Mouse (Mus musculus): Measurements from ENCODE around the gene Lyzl6.

Gene Lyzl6

GRCm38 (mm10) chr11:103643211-103643610 is 4.5 kb upstream of the Lyzl6 start:
- DNase-seq, result peak; percentile 78

- peak; percentile 80 for DNase-seq
These were observed 787 bp upstream of the Lyzl6 start for GRCm38 (mm10) chr11:103639407-103639946.

DNA sequence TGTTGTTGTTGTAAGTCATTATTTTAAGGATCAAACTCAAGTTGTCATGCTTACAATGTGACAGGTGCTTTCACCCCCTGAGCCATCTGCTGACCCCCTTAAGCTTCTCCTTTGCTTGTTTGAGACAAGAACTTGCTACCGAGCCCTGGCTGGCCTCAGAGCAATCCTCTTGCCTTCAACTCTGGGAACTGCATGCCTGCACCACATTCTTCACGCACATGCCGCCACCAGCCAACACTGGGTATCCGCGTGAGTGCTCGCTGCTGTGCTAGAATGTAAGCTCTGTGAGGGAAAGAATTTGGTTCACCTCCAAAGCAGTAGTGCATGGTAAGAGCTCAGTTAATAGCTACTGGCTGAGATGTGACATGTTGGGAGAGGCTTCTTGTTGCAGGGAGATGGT is 2.4 kb downstream of the Lyzl6 start:
- DNase-seq, result peak; percentile 54

DNA sequence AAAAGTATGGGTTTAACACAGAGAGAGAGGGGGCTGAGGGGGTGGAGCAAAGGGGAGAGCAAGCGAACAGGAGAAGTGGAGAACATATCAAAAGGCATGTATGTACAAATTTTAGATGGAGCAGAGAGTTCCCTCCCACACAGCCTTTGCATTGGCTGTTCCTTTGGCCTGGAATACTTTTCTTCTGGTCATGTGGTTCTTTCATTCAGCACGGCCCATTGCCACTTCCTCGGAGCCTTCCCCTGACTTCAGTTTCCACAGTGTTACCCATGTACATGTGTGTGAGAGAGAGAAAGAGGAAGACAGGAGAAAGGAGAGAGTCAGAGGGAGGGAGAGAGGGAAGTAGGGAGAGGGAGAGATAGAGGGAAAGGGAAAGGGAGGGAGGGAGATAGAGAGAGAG is 3.2 kb downstream of the Lyzl6 start:
- DNase-seq, result peak; percentile 75

DNA sequence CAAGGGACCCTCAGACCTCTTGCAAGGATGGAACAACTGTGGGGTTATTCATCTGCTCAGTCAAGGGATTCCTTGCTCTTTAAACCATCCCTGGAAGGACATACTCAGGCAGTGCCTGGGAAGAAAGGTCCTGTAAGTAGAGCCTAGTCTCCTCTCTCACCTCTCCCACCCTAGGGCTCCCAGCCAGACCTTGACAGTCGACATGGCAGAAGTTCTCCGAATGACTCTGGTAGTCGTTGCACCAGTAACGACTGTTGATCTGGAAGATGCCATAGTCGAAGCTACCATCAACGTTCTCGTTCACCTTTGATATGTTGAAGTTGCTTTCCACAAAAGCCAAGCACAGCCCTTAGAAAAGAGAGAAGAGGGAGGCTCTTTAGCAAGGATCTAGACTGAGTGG is 3.9 kb downstream of the Lyzl6 start:
- peak; percentile 54 for DNase-seq

- no peak for DNase-seq
These were observed 11.2 kb downstream of the Lyzl6 start for GRCm38 (mm10) chr11:103627453-103627852.

- no peak for DNase-seq
These were observed 17.6 kb downstream of the Lyzl6 start, which contains the start of gene Gm884 for GRCm38 (mm10) chr11:103621040-103621439. Gene Gm884 (minus strand): TSS chr11:103621140.

DNA sequence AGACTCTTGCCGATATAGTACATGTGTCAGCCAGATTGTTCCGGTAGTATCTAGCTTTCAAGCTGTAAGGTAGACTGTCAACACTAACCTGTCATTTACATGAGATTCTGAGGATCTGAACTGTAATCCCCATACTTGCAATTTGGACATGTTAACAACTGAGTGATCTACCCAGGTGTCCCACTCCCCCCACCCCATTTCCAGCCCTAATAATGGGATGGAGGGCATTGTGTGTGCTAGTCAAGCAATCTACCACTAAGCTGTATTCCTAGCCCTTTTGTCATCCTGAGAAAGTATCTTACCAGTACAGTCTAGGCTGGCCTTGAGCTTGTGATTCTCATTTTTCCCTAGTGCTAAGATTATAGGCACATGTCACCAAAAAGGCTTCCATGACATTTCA is 27.9 kb downstream of the Lyzl6 start:
- no peak for DNase-seq

DNA sequence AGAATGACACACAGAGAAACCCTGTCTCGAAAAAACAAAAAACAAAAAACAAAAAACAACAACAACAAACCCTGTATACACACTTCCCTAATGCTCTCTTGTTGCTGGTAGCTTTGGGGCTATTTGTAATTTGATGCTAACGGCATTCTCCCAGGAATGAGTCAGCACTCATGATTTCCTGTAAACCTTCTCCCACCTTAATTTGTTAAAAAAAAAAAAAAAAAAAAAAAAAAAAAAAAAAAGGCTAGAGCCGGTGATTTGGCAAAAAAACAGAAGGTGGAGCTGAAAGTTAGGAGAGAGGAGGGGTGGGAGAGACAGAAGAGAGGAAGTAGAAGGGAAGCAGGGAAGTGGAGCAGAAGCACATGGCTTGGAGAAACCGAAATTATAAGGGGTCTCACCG is 32.1 kb downstream of the Lyzl6 start:
- no peak for DNase-seq

All from heart, adult 11 months (tissue).